Mouse (Mus musculus) small intestine, adult 2 months (tissue): ENCODE results near the gene St6galnac6. TPM values are rescaled to one million over a fixed set of nuclear protein-coding genes. Genes with fewer than 3 reads are reported as not detected.

Experiments used
- H3K27ac ChIP-seq: fragments of 200-500 bp; 2 replicates; pipeline ENCODE4 v1.5.1; 2012; ENCODE audit warnings: low read depth, low read length, control low read depth, inconsistent platforms; ENCODE audit not compliant: insufficient read depth
- H3K27me3 ChIP-seq: fragments of 200-500 bp; 2 replicates; pipeline ENCODE4 v1.6.1; 2012; ENCODE audit warnings: mild to moderate bottlenecking, moderate library complexity, low read length, inconsistent platforms; ENCODE audit not compliant: control insufficient read depth, insufficient read depth
- H3K36me3 ChIP-seq: fragments of 200-500 bp; 2 replicates; pipeline ENCODE4 v1.6.1; 2012; ENCODE audit warnings: mild to moderate bottlenecking, low read length, control low read depth, inconsistent platforms; ENCODE audit not compliant: control insufficient read depth, insufficient read depth
- H3K4me1 ChIP-seq: fragments of 200-500 bp; 2 replicates; pipeline ENCODE4 v1.6.1; 2012; ENCODE audit warnings: low read length, inconsistent platforms, mixed read lengths; ENCODE audit not compliant: control insufficient read depth, insufficient read depth, insufficient read length
- H3K4me3 ChIP-seq: fragments of 200-500 bp; 2 replicates; pipeline ENCODE4 v1.5.1; 2012; ENCODE audit warnings: low read depth, mild to moderate bottlenecking, control low read depth, inconsistent platforms, low read length, moderate library complexity
- CTCF ChIP-seq: fragments of 200-500 bp; IDR thresholded peaks from 2 replicates; pipeline ENCODE4 v1.5.1; 2012; ENCODE audit warnings: low read depth, mild to moderate bottlenecking, control low read depth, inconsistent platforms, low read length, moderate library complexity, mixed read lengths; ENCODE audit not compliant: insufficient replicate concordance, insufficient read length; ENCODE audit errors: extremely low read depth
- POLR2A ChIP-seq: fragments of 200-500 bp; IDR thresholded peaks from 2 replicates; pipeline ENCODE4 v1.6.1; 2012; ENCODE audit warnings: low read depth, mild to moderate bottlenecking, control low read depth, inconsistent platforms, low read length, moderate library complexity
- WGBS: fragments of 180-500 bp; shearing (Covaris S2); methylation state at CpG from one replicate; pipeline ENCODE4 v1.1.7; 2018; 5-methylcytosine and 5-hydroxymethylcytosine counted together
- polyA plus RNA-seq: library from polyadenylated mRNA; depleted of rRNA; stranded (reverse); fragments of >200 nt; gene quantifications from 2 replicates; pipeline ENCODE4 v1.2.3, GENCODE M21; 2012; rRNA removed

The St6galnac6 gene
- 12.5 and 18.2 TPM in 2 replicates for polyA plus RNA-seq

DNA sequence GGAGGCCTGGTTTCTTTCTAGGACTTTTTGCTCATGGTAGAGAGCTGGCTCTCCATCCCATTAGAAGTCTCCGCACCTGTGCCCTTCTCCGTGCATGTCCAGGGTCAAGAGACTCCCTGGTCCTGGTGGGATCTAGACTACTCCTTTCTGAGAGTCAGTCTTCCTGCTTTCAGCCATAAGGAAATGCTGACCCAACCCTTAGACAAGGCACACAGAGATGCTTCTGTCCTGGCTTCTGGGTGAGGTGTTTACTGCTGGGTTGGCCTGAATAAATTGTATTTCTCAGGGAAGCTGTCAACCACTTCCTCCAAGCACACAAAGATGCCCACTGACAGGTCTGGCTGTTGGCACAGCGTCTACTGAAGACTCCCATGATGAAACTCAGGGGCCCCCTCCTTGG is at the start of gene St6galnac6:
Gene St6galnac6 (plus strand): TSS at position 301 of the 400 bp plus-strand sequence.
- Histone ChIP-seq H3K4me1 (peaks cover 7% of the 10 kb centered on the region), H3K27me3 (no peaks in the 10 kb centered on the region), H3K36me3 (no peaks in the 10 kb centered on the region; the same call in 1 of the 2 replicates), H3K4me3 (no peak within 1 kb of the TSS), H3K27ac (no peak within 1 kb of the TSS)
- WGBS = 93% methylated on average over 3 of the region's 3 CpGs
- TF ChIP-seq CTCF = no peak
- no peak for TF ChIP-seq POLR2A

DNA sequence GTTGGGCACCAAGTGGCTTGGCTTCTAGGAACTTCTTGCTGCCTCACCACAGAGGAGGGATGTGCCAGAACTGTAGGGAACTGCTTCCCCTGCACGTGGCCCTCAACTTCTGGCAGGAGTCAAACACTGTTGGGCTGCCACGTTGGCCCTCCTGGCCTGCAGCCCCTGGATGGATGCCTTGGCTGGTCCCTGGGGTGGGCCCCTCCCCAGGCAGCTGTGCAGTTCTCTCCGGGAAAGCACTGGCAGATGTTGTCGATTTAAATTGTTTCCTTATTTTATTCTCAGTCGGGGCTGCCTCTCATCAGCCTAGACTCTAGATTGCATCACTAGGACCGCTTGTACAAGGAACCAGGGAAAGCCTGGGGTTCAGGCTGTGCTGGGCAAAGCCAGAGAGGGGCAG is 49.7 kb upstream of the St6galnac6 start:
- Histone ChIP-seq H3K27me3 (no peaks in the 10 kb centered on the region), H3K36me3 (peaks cover 7% of the 10 kb centered on the region), H3K4me3 (no peak overlapping the region), H3K4me1 (peaks cover 45% of the 10 kb centered on the region), H3K27ac (no peak overlapping the region)
- no peak for TF ChIP-seq POLR2A
- no peak for TF ChIP-seq CTCF
- 15% methylated on average over 6 of the region's 6 CpGs for WGBS

DNA sequence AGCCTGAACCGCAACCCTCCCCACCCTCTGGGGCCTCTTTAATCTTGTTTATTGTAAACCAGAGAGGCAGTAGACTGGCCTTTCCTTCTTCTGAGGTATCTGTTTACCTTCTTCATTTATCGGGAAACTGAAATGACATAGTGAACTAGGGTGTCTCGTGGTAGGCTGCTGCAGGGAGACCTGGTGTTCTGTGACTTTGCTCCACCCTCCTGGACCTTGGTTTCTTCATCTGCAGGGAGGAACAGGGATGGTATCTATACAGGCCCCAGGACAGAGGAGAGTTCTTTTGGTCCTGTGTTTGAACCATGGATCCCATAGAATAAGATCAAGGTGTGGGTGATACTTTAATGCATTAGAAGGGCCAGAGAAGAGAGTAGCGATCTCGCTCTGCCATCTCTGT is 48.3 kb upstream of the St6galnac6 start:
- H3K4me1 ChIP-seq = peaks cover 43% of the 10 kb centered on the region
- H3K36me3 ChIP-seq = peaks cover 7% of the 10 kb centered on the region
- WGBS = 46% methylated on average over 5 of the region's 5 CpGs
- TF ChIP-seq POLR2A (no peak), CTCF (no peak)
- no peak overlapping the region for H3K27ac ChIP-seq
- no peaks in the 10 kb centered on the region for H3K27me3 ChIP-seq
- no peak overlapping the region for H3K4me3 ChIP-seq

DNA sequence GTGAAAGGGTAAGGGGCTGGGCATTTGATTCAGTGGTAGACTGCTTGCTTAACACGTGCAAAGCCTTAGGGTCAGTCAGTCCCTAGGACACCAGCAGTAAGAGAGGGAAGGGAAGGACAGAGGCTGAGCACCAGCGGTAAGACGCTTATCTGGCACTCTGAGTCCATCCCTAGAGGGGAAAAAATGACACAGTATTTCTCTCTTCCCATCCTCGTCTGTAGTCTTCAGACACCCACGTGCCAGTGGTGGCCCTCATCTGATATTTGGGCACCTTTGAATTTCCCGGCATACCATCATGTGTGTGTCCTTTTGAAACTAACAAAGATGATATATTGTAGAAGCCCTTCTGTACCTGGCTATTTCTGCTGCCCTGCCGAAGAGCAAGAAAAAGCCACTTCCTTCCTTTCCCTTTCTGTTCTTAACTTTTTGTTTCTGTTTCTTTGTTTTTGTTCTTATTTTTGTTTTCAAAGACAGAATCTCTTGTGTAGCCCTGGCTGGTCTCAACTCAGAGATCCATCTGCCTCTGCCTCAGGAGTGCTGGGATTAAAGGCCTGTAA is 45.8 kb upstream of the St6galnac6 start:
- no peak for TF ChIP-seq CTCF
- no peak for TF ChIP-seq POLR2A
- Histone ChIP-seq H3K27me3 (no peaks in the 10 kb centered on the region), H3K27ac (peak overlapping the region; percentile 52), H3K4me3 (peak overlapping the region; percentile 23; the same call in 1 of the 2 replicates), H3K4me1 (peaks cover 29% of the 10 kb centered on the region), H3K36me3 (peaks cover 20% of the 10 kb centered on the region)
- 63% methylated on average over 7 of the region's 7 CpGs for WGBS

DNA sequence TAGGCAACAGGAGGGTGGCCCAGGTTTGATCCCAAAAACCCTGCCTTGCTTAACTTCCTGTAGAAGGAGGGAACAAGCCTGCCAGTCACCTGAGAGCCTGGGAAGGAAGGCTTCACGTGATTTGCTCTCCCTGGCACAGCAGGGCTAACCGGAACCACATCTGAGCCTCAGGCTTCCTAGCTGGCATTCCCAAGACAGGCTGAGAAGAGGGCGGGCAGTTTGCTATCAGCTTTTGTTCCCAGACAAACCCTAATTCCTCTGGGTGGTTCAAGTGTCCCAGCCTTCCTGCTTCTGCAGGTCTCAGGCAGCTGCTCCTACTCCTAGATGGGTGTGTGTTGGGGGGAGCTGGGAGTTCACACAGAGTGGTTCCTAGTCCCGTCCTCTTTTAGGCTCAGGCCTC is 44.0 kb upstream of the St6galnac6 start:
- peaks cover 36% of the 10 kb centered on the region for H3K36me3 ChIP-seq
- H3K27ac ChIP-seq = no peak overlapping the region
- peaks cover 22% of the 10 kb centered on the region for H3K4me1 ChIP-seq
- H3K27me3 ChIP-seq = no peaks in the 10 kb centered on the region
- WGBS = 33% methylated on average over 4 of the region's 4 CpGs
- no peak overlapping the region for H3K4me3 ChIP-seq
- TF ChIP-seq CTCF = no peak
- TF ChIP-seq POLR2A = no peak

DNA sequence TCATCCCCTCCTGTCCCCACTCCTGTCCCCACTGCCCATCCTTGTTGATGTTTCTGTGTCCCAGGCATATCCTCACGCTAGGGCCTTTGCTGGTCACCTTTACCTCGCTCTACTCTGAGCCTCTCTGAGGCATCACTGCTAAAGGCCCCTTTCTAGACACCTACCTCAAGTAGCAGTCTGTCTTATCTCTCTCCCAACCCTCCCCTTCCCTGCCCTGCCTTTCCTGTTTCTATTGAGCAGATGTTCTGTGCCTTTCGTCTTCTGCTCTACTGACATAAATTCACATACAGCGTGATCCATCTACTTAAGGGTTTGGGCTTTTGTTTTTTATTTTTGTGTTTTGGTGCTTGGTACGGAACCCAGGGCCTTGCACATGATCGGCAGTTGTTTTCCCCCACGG is 43.5 kb upstream of the St6galnac6 start:
- Histone ChIP-seq H3K4me1 (peaks cover 19% of the 10 kb centered on the region; the same call in 1 of the 2 replicates), H3K4me3 (no peak overlapping the region), H3K27ac (no peak overlapping the region), H3K27me3 (no peaks in the 10 kb centered on the region), H3K36me3 (peaks cover 39% of the 10 kb centered on the region)
- 83% methylated on average over 7 of the region's 7 CpGs for WGBS
- no peak for TF ChIP-seq CTCF
- TF ChIP-seq POLR2A = no peak

DNA sequence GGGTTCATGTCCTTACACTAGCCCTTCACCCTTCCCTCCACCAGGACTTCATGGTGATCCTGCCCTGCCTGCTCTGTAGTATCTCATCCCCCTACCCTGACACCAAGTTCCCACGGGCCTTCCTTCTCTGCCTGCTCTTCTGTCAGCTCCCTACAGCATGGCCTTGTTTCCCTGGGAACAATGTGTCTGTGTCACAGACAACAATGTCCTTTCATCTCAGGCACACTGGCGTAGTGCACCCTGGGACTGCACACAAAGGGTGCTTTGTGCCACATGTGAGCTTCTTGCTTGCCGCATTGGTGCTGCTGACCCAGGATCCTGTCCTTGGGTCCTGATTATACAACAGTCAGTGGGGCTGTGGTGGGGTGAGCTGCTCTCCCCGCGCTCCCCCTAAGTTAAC is 39.9 kb upstream of the St6galnac6 start:
- Histone ChIP-seq H3K4me1 (peaks cover 6% of the 10 kb centered on the region; the same call in 1 of the 2 replicates), H3K27me3 (no peaks in the 10 kb centered on the region), H3K4me3 (no peak overlapping the region), H3K27ac (no peak overlapping the region), H3K36me3 (peaks cover 64% of the 10 kb centered on the region)
- 62% methylated on average over 5 of the region's 5 CpGs for WGBS
- TF ChIP-seq POLR2A (no peak), CTCF (no peak)
